Mouse (Mus musculus) urinary bladder, adult 18-20 months (tissue): Measurements from ENCODE around the gene Jak1.

Experiments
- DNase-seq, 2 experiments: peaks; one replicate each; pipeline ENCODE4 v3.0.0; 2022; ENCODE audit warnings: low spot score in 2 of 2, mixed read lengths in 2 of 2

Gene Jak1

GRCm38 (mm10) chr4:101146891-101147655 is 118.0 kb downstream of the Jak1 start:
- no peak for DNase-seq

- DNase-seq: peak; percentile 17 to 48
Observed at GRCm38 (mm10) chr4:101146047-101146745, 118.9 kb downstream of the Jak1 start.

- no peak for DNase-seq
Observed at GRCm38 (mm10) chr4:101144790-101145189, 120.3 kb downstream of the Jak1 start.

GRCm38 (mm10) chr4:101144361-101144760 is 120.7 kb downstream of the Jak1 start:
- no peak for DNase-seq

GRCm38 (mm10) chr4:101143901-101144300 is 121.2 kb downstream of the Jak1 start:
- no peak for DNase-seq

GRCm38 (mm10) chr4:101141768-101142167 is 123.3 kb downstream of the Jak1 start:
- DNase-seq: no peak

- DNase-seq: no peak
Observed at GRCm38 (mm10) chr4:101137975-101138374, 127.1 kb downstream of the Jak1 start.

- no peak for DNase-seq
Observed at GRCm38 (mm10) chr4:101135909-101136308, 129.2 kb downstream of the Jak1 start.

- no peak for DNase-seq
Observed at GRCm38 (mm10) chr4:101135013-101135412, 130.1 kb downstream of the Jak1 start.

GRCm38 (mm10) chr4:101121002-101121401 is 144.1 kb downstream of the Jak1 start:
- no peak for DNase-seq

- no peak for DNase-seq
Observed at GRCm38 (mm10) chr4:101107122-101107521, 158.0 kb downstream of the Jak1 start.
